Mouse (Mus musculus) erythroid progenitor cell, adult 5-6 weeks (primary cell): ENCODE results near the gene Oasl1. TPM values are rescaled to one million over a fixed set of nuclear protein-coding genes. Genes with fewer than 3 reads are reported as not detected.
"Not testable (repeated sequence)": the region's sequence is repeated elsewhere in the genome, so short reads cannot be mapped to it uniquely, and the experiment has no call there.

Experiments used
- ATAC-seq: replicated peaks from 2 replicates; pipeline ENCODE4 v1.8.0; 2016; ENCODE audit warnings: moderate number of reproducible peaks, mild to moderate bottlenecking, moderate TSS enrichment, inconsistent platforms; ENCODE audit not compliant: poor library complexity, low FRiP score, severe bottlenecking
- total RNA-seq, 2 experiments: library from RNA; stranded (forward) in 1 of 2; stranded (reverse) in 1 of 2; fragments of 150-400 nt in 1 of 2; fragments of 186-747, 209-891 nt in 1 of 2; gene quantifications; 2 replicates each; pipeline versions ENCODE4 v1.2.3 to v1.2.4; 2015 to 2017; ENCODE audit warnings: low replicate concordance in 2 of 2

Gene Oasl1
- total RNA-seq (2015; ENCODE audit: low replicate concordance): 5.4 and 9.4 TPM in 2 replicates
- 7.2 and 20.0 TPM in 2 replicates for total RNA-seq (2017; ENCODE audit: low replicate concordance)

GRCm38 (mm10) chr5:114922998-114923473 is at the start of gene Oasl1:
Gene Oasl1 (plus strand): TSS chr5:114923240.
- peak; percentile 74 for ATAC-seq

- ATAC-seq: no peak
These were observed 47.2 kb upstream of the Oasl1 start for GRCm38 (mm10) chr5:114875858-114876257.

GRCm38 (mm10) chr5:114876331-114876730 is 46.7 kb upstream of the Oasl1 start:
- ATAC-seq: no peak

GRCm38 (mm10) chr5:114877487-114877886 is 45.6 kb upstream of the Oasl1 start:
- ATAC-seq: no peak

- no peak for ATAC-seq
These were observed 43.6 kb upstream of the Oasl1 start for GRCm38 (mm10) chr5:114879399-114879798.

GRCm38 (mm10) chr5:114882319-114882718 is 40.7 kb upstream of the Oasl1 start:
- ATAC-seq: 0 out of 2 replicates have a peak, but pooled peaks have one; percentile 46

- peak; percentile 42; the same call in 1 of the 2 replicates for ATAC-seq
These were observed 40.0 kb upstream of the Oasl1 start for GRCm38 (mm10) chr5:114883022-114883421.

- no peak for ATAC-seq
These were observed 36.2 kb upstream of the Oasl1 start for GRCm38 (mm10) chr5:114886801-114887200.

- ATAC-seq: no peak
These were observed 34.0 kb upstream of the Oasl1 start for GRCm38 (mm10) chr5:114888995-114889394.

- ATAC-seq: no peak
These were observed 27.5 kb upstream of the Oasl1 start for GRCm38 (mm10) chr5:114895542-114895941.

- peak; percentile 76 for ATAC-seq
These were observed 26.2 kb upstream of the Oasl1 start, which contains the start of gene Oasl2 for GRCm38 (mm10) chr5:114896688-114897373. Gene Oasl2 (plus strand): TSS chr5:114896936.

GRCm38 (mm10) chr5:114897374-114897793 is 25.7 kb upstream of the Oasl1 start:
- no peak for ATAC-seq

- no peak for ATAC-seq
These were observed 24.2 kb upstream of the Oasl1 start for GRCm38 (mm10) chr5:114898857-114899256.

GRCm38 (mm10) chr5:114902413-114902812 is 20.6 kb upstream of the Oasl1 start:
- ATAC-seq: no peak

GRCm38 (mm10) chr5:114908598-114909305 is 14.3 kb upstream of the Oasl1 start:
- no peak for ATAC-seq

GRCm38 (mm10) chr5:114913686-114914085 is 9.4 kb upstream of the Oasl1 start:
- ATAC-seq: no peak

- no peak for ATAC-seq
These were observed 8.2 kb upstream of the Oasl1 start for GRCm38 (mm10) chr5:114914855-114915254.

- no peak for ATAC-seq
These were observed 7.2 kb upstream of the Oasl1 start for GRCm38 (mm10) chr5:114915854-114916253.

GRCm38 (mm10) chr5:114916777-114917176 is 6.3 kb upstream of the Oasl1 start:
- no peak for ATAC-seq

GRCm38 (mm10) chr5:114917357-114917756 is 5.7 kb upstream of the Oasl1 start:
- ATAC-seq: not testable (repeated sequence)
